Mouse (Mus musculus) heart, embryonic 16.5 days (tissue): Measurements from ENCODE around the gene Pfpl. TPM values are rescaled to one million over a fixed set of nuclear protein-coding genes. Genes with fewer than 3 reads are reported as not detected.

Experiments
- ATAC-seq: fragments of 200-750 bp; cut with Nextera tagmentation; replicated peaks from 2 replicates; pipeline ENCODE4 v1.8.0; 2017; ENCODE audit warnings: moderate number of reproducible peaks; ENCODE audit not compliant: insufficient read depth, low FRiP score; ENCODE audit errors: extremely low read depth
- H3K27ac ChIP-seq: fragments of 300-500 bp; sonication (generic); 2 replicates; pipeline ENCODE4 v1.5.1; 2014; ENCODE audit warnings: mild to moderate bottlenecking, low read length, control low read depth, moderate library complexity
- H3K27me3 ChIP-seq: fragments of 300-500 bp; sonication (generic); 2 replicates; pipeline ENCODE4 v1.6.1; 2014; ENCODE audit warnings: low read length, mixed read lengths; ENCODE audit not compliant: control insufficient read depth, insufficient read depth
- H3K36me3 ChIP-seq: fragments of 300-500 bp; sonication (generic); 2 replicates; pipeline ENCODE4 v1.6.1; 2014; ENCODE audit not compliant: control insufficient read depth, insufficient read depth
- H3K4me1 ChIP-seq: fragments of 300-500 bp; sonication (generic); 2 replicates; pipeline ENCODE4 v1.6.1; 2014; ENCODE audit warnings: low read length, mixed read lengths; ENCODE audit not compliant: control insufficient read depth, insufficient read depth
- H3K4me2 ChIP-seq: fragments of 300-500 bp; sonication (generic); 2 replicates; pipeline ENCODE4 v1.6.1; 2014; ENCODE audit warnings: low read depth, mild to moderate bottlenecking, control low read depth, low read length
- H3K4me3 ChIP-seq: fragments of 300-500 bp; sonication (generic); 2 replicates; pipeline ENCODE4 v1.5.1; 2014; ENCODE audit warnings: mild to moderate bottlenecking, control low read depth, low read length
- H3K9ac ChIP-seq: fragments of 300-500 bp; sonication (generic); 2 replicates; pipeline ENCODE4 v1.6.1; 2014; ENCODE audit warnings: low read length, control low read depth
- H3K9me3 ChIP-seq: fragments of 300-500 bp; sonication (generic); replicated peaks from 2 replicates; pipeline ENCODE4 v1.6.1; 2016; ENCODE audit warnings: low read length; ENCODE audit not compliant: control insufficient read depth
- WGBS: fragments of 180-500 bp; shearing (Covaris S2); extraction: QIAGEN DNeasy Blood & Tissue Kit; methylation state at CpG from one replicate; pipeline ENCODE4 v1.1.7; 2014; 5-methylcytosine and 5-hydroxymethylcytosine counted together
- polyA plus RNA-seq: library from polyadenylated mRNA; unstranded; fragments of >200 nt; fragmentation: Nextera tagmentation; extraction: Ambion mirVana; gene quantifications from 2 replicates; pipeline ENCODE4 v1.2.1, GENCODE M21; 2015

Pfpl gene
- not detected in 2 replicates for polyA plus RNA-seq

DNA sequence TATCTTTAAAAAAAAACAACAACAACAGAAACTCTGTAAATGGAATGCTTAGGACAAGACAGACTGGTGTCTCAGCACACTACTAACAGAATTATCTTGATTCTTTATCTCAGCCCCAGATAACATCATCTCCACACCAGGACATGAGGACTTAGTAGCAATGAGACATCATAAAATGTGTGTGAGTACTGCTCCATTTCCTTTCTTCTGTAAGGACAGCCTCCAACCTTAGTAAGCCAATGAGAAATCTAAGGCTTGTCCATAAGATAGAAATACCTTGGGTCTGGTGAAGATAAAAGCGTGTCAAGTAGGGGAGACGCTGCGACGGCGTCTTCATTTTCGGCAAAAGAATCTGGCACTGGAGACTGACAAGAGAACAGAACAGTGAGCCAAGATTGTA lies at the start of gene Pfpl:
Gene Pfpl (plus strand): TSS at position 301 of the 400 bp plus-strand sequence.
- H3K4me3 ChIP-seq, result no peak within 1 kb of the TSS
- H3K9me3 ChIP-seq, result no peaks in the 10 kb centered on the region
- H3K36me3 ChIP-seq, result no peaks in the 10 kb centered on the region
- WGBS, result 81% methylated on average over 6 of the region's 6 CpGs
- H3K4me2 ChIP-seq, result no peak within 1 kb of the TSS
- H3K27ac ChIP-seq, result no peak within 1 kb of the TSS
- no peak for ATAC-seq
- no peak within 1 kb of the TSS for H3K9ac ChIP-seq
- no peaks in the 10 kb centered on the region for H3K4me1 ChIP-seq
- H3K27me3 ChIP-seq, result no peaks in the 10 kb centered on the region

DNA sequence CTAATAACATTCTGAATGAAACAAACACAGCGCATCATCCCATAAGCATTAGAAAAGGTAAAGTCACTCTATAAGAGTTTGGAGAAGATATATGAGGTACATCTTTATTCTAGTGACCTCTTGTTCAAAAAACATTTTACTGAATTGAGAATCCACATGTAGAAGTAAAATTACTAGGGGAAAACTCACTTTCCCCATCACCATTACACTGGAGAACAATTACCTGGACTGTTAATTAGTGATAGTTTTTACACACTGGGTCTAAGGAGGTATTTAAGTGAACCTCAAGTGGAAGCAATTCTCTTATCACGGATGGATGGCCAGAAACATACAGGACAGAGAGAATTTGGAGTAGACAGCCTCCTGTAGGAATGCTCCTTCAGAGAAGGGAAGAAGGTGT lies 40.7 kb upstream of the Pfpl start, which contains the start of gene Olfr1440:
Gene Olfr1440 (plus strand): TSS at position 301 of the 400 bp plus-strand sequence.
- no peak for ATAC-seq
- H3K9me3 ChIP-seq, result no peaks in the 10 kb centered on the region
- no peaks in the 10 kb centered on the region for H3K4me1 ChIP-seq
- no peak within 1 kb of the TSS for H3K4me2 ChIP-seq
- H3K27me3 ChIP-seq, result no peaks in the 10 kb centered on the region
- H3K4me3 ChIP-seq, result no peak within 1 kb of the TSS
- 69% methylated on average over 2 of the region's 2 CpGs for WGBS
- no peak within 1 kb of the TSS for H3K27ac ChIP-seq
- no peak within 1 kb of the TSS for H3K9ac ChIP-seq
- no peaks in the 10 kb centered on the region for H3K36me3 ChIP-seq

DNA sequence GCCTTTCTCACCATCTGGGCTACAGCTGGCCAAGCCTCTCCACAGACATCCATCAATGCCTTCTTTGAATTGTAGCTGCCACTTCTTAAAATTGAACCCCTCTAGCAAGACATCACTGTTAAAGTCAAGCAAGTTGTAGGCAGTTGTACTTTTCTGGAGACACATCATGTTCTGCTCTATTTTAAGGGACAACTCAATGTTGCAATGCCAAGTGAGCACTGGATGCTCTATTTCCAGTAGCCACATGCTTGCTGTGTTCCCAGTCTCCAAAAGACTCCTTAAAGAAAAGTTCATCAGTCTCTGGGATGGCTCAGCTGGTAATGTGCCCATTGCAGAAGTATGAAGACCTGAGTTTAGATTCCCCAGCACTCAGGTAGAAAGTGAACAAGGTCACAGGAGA lies 14.0 kb upstream of the Pfpl start:
- Histone ChIP-seq H3K4me3 (no peak overlapping the region), H3K36me3 (no peaks in the 10 kb centered on the region), H3K9me3 (no peaks in the 10 kb centered on the region), H3K4me2 (no peak overlapping the region), H3K4me1 (no peaks in the 10 kb centered on the region), H3K9ac (no peak overlapping the region), H3K27ac (no peak overlapping the region), H3K27me3 (no peaks in the 10 kb centered on the region)
- no peak for ATAC-seq

- Histone ChIP-seq H3K9me3 (no peaks in the 10 kb centered on the region), H3K36me3 (no peaks in the 10 kb centered on the region), H3K4me1 (no peaks in the 10 kb centered on the region), H3K4me3 (no peak within 1 kb of the TSS), H3K27me3 (no peaks in the 10 kb centered on the region), H3K4me2 (no peak within 1 kb of the TSS), H3K27ac (no peak within 1 kb of the TSS), H3K9ac (no peak within 1 kb of the TSS)
- ATAC-seq, result no peak
Observed at GRCm38 (mm10) chr19:12417361-12417760, 10.3 kb upstream of the Pfpl start, which contains the start of gene Olfr1441. Gene Olfr1441 (plus strand): TSS chr19:12417433.

DNA sequence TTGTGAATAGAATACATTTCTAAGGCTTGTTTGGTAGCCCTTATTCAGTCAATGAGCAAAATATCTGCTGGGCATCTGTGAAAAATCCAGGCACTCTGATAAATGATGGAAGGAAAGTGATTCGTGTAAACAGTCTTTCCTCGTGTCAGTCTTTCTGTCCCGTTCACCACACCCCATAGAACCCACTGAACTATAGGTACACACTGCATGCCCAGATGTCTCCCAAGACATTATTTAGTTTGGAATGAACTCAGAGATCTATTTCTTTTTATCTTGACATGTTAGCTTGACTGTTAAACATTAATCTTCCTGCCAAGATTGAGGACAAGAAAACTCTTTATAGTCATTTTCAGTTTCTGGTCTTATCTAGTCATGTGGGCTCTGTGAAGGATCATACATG lies 9.4 kb upstream of the Pfpl start:
- no peaks in the 10 kb centered on the region for H3K36me3 ChIP-seq
- 67% methylated on average over 3 of the region's 3 CpGs for WGBS
- H3K4me2 ChIP-seq, result no peak overlapping the region
- H3K4me3 ChIP-seq, result no peak overlapping the region
- ATAC-seq, result no peak
- no peaks in the 10 kb centered on the region for H3K4me1 ChIP-seq
- H3K27ac ChIP-seq, result no peak overlapping the region
- no peak overlapping the region for H3K9ac ChIP-seq
- no peaks in the 10 kb centered on the region for H3K9me3 ChIP-seq
- no peaks in the 10 kb centered on the region for H3K27me3 ChIP-seq

- H3K27ac ChIP-seq, result no peak overlapping the region
- H3K27me3 ChIP-seq, result no peaks in the 10 kb centered on the region
- no peak overlapping the region for H3K9ac ChIP-seq
- H3K4me3 ChIP-seq, result no peak overlapping the region
- WGBS, result 68% methylated on average over 6 of the region's 6 CpGs
- no peaks in the 10 kb centered on the region for H3K36me3 ChIP-seq
- no peak for ATAC-seq
- no peaks in the 10 kb centered on the region for H3K9me3 ChIP-seq
- no peak overlapping the region for H3K4me2 ChIP-seq
- H3K4me1 ChIP-seq, result no peaks in the 10 kb centered on the region
Observed at GRCm38 (mm10) chr19:12420555-12420954, 7.2 kb upstream of the Pfpl start.

DNA sequence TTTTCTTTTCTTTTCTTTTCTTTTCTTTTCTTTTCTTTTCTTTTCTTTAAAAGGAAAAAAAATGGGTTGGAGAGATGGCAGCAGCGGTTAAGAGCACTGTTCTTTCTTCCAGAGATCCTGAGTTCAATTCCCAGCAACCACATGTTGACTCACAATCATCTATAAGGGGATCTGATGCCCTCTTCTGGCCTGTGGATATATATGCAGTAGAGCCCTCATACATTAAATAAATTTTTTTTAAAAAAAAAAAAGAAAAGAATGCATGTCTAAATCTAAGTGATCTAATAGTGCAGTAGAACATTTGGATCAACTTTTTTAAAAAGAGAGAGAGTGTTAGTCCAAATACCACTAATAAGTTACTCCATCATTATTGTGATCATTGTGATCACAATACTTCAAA lies 6.0 kb upstream of the Pfpl start:
- no peaks in the 10 kb centered on the region for H3K27me3 ChIP-seq
- no peak for ATAC-seq
- WGBS, result 76% methylated on average over 1 of the region's 1 CpGs
- no peak overlapping the region for H3K4me3 ChIP-seq
- no peaks in the 10 kb centered on the region for H3K36me3 ChIP-seq
- H3K9ac ChIP-seq, result no peak overlapping the region
- H3K9me3 ChIP-seq, result no peaks in the 10 kb centered on the region
- no peaks in the 10 kb centered on the region for H3K4me1 ChIP-seq
- H3K4me2 ChIP-seq, result no peak overlapping the region
- no peak overlapping the region for H3K27ac ChIP-seq

- Histone ChIP-seq H3K4me1 (no peaks in the 10 kb centered on the region), H3K9ac (no peak overlapping the region), H3K4me3 (no peak overlapping the region), H3K4me2 (no peak overlapping the region), H3K36me3 (no peaks in the 10 kb centered on the region), H3K27ac (no peak overlapping the region), H3K9me3 (no peaks in the 10 kb centered on the region), H3K27me3 (no peaks in the 10 kb centered on the region)
- no peak for ATAC-seq
- WGBS, result 76% methylated on average over 5 of the region's 5 CpGs
Observed at GRCm38 (mm10) chr19:12427101-12427500, 604 bp upstream of the Pfpl start.

GRCm38 (mm10) chr19:12433033-12433432 lies 5.3 kb downstream of the Pfpl start:
- H3K27ac ChIP-seq, result no peak overlapping the region
- H3K4me3 ChIP-seq, result no peak overlapping the region
- 2% methylated on average over 2 of the region's 2 CpGs for WGBS
- no peaks in the 10 kb centered on the region for H3K9me3 ChIP-seq
- no peaks in the 10 kb centered on the region for H3K36me3 ChIP-seq
- H3K27me3 ChIP-seq, result no peaks in the 10 kb centered on the region
- no peak for ATAC-seq
- no peak overlapping the region for H3K9ac ChIP-seq
- H3K4me1 ChIP-seq, result no peaks in the 10 kb centered on the region
- no peak overlapping the region for H3K4me2 ChIP-seq

GRCm38 (mm10) chr19:12435011-12435416 lies 7.3 kb downstream of the Pfpl start:
- H3K4me1 ChIP-seq, result no peaks in the 10 kb centered on the region
- H3K9ac ChIP-seq, result no peak overlapping the region
- H3K9me3 ChIP-seq, result no peaks in the 10 kb centered on the region
- H3K27me3 ChIP-seq, result no peaks in the 10 kb centered on the region
- WGBS, result 66% methylated on average over 4 of the region's 4 CpGs
- H3K4me2 ChIP-seq, result no peak overlapping the region
- H3K36me3 ChIP-seq, result no peaks in the 10 kb centered on the region
- no peak for ATAC-seq
- no peak overlapping the region for H3K27ac ChIP-seq
- H3K4me3 ChIP-seq, result no peak overlapping the region
